Mouse (Mus musculus): ENCODE measurements around the gene Grap. TPM values are rescaled to one million over a fixed set of nuclear protein-coding genes. Genes with fewer than 3 reads are reported as not detected.
A peak's percentile ranks its signal among the peaks of the same experiment; 100 is the strongest.

Gene Grap
- polyA plus RNA-seq, 1 experiment from 2014 or later = 13.9 TPM

DNA sequence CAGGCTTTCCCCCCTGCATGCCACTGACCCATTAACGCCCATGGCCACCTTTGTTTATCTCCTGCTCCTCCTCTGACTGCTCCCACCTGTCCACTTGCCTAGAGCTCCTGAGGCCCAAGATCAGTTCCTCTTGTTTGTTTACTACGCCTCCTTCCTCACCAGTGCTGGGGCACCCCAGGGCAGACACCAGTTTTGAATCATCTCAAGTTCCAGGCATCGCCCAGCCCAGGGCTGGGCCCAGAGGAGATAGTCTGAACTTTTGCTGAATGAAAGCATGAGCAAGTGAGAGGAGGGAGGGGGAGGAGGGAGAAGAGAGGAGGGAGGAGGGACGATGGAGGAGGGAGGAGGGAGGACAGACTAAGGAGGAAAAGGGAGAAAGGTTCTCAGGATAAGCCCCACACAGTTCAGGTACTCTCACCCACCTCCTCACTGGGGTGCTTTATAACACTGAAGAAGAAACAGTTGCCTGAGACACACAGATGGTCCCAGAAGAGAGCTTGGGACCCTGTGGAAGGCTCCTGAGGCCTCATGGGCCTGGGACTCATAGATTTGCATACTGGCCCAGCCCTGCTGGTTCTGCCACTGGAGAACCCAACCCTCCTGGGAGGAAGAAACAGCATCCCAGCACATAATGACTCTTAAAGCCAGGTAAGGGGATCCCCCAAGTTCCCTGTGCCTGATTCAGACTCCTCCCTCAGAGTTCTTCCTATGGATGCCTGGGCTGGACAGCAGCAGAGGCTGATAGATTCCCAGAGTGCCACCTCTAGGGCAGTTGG lies 26.2 kb downstream of the Grap start:
- Histone ChIP-seq H3K36me3 (ENCODE audit: control insufficient read depth, insufficient read depth) (no peaks in the 10 kb centered on the region), H3K9ac (ENCODE audit: low read length) (no peak overlapping the region), H3K4me2 (ENCODE audit: low read depth, low read length) (no peak overlapping the region), H3K27me3 (ENCODE audit: control insufficient read depth, insufficient read depth, low read length) (peaks cover 14% of the 10 kb centered on the region), H3K9me3 (replicated peaks; ENCODE audit: control insufficient read depth, low read length) (no peaks in the 10 kb centered on the region), H3K27ac (ENCODE audit: low read length) (no peak overlapping the region), H3K4me3 (ENCODE audit: low read length) (no peak overlapping the region), H3K4me1 (ENCODE audit: control insufficient read depth, insufficient read depth, low read length) (peaks cover 10% of the 10 kb centered on the region)
- no peak for ATAC-seq (replicated peaks; ENCODE audit: extremely low read depth, insufficient read depth, low FRiP score)
- 72% methylated on average over 4 of the region's 4 CpGs for WGBS

DNA sequence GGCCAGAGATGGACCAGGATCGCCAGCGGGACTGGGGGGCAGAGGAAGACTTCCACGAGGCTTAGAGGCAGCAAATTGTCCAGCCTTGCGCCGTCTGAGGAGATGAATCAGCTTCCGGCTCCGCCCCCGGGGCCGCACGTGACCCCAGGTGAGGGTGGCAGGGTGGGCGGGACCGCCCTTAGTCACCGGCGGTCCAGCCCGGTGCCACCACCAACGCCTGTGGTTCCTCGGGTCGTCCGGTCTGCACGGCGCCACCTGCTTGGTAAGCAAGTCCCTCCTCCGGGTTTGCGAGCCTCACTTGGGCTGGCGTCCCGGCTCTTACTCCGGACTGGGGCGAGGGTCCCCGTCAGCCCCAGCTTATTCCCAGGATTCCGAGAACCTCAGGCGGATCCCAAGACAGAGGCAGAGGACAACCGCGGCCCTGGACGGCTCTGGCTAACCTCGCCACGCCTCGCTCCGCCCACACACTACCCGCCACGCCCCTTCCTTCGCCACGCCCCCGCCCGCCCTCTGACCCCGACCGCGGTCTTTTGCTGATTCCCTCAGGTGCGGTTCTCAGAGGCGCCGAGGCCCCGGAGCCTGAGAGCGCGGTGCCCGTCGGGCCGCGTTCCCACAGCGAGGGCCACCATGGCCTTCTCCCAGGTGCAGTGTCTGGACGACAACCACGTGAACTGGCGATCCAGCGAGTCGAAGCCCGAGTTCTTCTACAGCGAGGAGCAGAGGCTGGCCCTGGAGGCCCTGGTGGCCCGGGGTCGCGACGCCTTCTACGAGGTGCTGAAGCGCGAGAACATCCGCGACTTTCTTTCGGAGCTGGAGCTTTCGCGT lies 31.1 kb downstream of the Grap start, which contains the start of gene Fam83g:
Gene Fam83g, plus strand, starts transcription at position 185 of the 825 bp plus-strand sequence.
- peaks cover 31% of the 10 kb centered on the region for H3K4me1 ChIP-seq (ENCODE audit: control insufficient read depth, insufficient read depth, low read length)
- H3K27ac ChIP-seq (ENCODE audit: low read length) = no peak within 1 kb of the TSS
- no peaks in the 10 kb centered on the region for H3K36me3 ChIP-seq (ENCODE audit: control insufficient read depth, insufficient read depth)
- H3K4me3 ChIP-seq (ENCODE audit: low read length) = peak within 1 kb of the TSS; percentile 57
- ATAC-seq (replicated peaks; ENCODE audit: extremely low read depth, insufficient read depth, low FRiP score) = peak; percentile 49
- peaks cover 16% of the 10 kb centered on the region for H3K27me3 ChIP-seq (ENCODE audit: control insufficient read depth, insufficient read depth, low read length)
- peak within 1 kb of the TSS; percentile 82 for H3K4me2 ChIP-seq (ENCODE audit: low read depth, low read length)
- H3K9ac ChIP-seq (ENCODE audit: low read length) = peak within 1 kb of the TSS; percentile 52
- H3K9me3 ChIP-seq (replicated peaks; ENCODE audit: control insufficient read depth, low read length) = no peaks in the 10 kb centered on the region
- WGBS = 1% methylated on average over 74 of the region's 76 CpGs

DNA sequence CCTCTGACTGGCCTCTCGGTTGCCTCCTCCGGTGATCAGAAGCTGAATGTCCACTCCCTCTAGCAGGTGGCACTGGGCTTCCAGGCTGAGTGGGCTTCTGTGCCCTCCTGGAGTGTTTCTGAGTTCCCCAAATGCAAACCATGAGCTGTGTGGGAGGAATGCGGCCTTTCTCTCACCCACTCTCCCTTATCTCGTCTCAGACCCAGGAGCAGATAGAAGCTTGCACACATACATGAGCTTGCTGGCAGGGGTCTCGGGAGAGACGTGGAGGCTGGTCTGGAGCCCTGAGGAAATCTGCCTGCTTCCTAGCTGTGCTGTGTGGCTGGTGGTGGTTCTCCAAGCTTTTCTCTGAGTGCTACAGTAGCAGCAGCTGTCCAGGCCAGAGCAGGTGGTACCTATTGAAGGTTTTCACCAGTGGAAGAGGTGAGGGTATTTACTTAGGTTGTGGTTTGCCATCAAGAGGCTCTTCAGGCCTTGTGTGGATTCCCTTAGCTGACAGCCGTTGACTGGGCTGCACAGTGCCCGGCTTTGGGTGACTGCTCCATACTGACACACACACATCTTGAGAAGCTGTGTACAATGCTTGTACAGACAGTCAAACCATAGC lies 32.2 kb downstream of the Grap start:
- Histone ChIP-seq H3K9ac (ENCODE audit: low read length) (peak overlapping the region; percentile 21; the same call in 1 of the 2 replicates), H3K27me3 (ENCODE audit: control insufficient read depth, insufficient read depth, low read length) (peaks cover 16% of the 10 kb centered on the region), H3K36me3 (ENCODE audit: control insufficient read depth, insufficient read depth) (no peaks in the 10 kb centered on the region), H3K27ac (ENCODE audit: low read length) (0 out of 2 replicates have a peak overlapping the region, but pooled peaks have one; percentile 4), H3K4me3 (ENCODE audit: low read length) (peak overlapping the region; percentile 57; the same call in 1 of the 2 replicates), H3K9me3 (replicated peaks; ENCODE audit: control insufficient read depth, low read length) (no peaks in the 10 kb centered on the region), H3K4me2 (ENCODE audit: low read depth, low read length) (peak overlapping the region; percentile 82; the same call in 1 of the 2 replicates), H3K4me1 (ENCODE audit: control insufficient read depth, insufficient read depth, low read length) (peaks cover 37% of the 10 kb centered on the region)
- ATAC-seq (replicated peaks; ENCODE audit: extremely low read depth, insufficient read depth, low FRiP score) = no peak
- 45% methylated on average over 8 of the region's 8 CpGs for WGBS

DNA sequence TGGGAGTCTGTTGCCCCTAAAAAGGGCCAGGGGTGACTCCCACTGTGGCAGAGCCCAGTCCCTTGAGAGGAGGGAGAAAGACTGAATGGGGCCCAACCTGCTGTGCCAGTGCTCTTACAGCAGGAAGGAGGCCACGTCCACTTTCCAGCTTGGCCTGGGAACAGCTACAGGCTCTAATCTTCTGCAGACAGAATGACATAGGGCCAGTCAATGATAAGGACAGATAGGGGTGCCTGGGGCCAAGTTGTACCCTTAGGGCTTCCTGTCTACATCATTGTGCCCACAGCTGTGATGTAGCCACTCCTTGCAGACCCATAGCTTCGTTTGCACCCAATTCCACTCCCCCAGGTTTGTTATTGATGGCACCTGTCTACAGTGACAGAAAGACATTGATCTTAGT lies 33.1 kb downstream of the Grap start:
- 22% methylated on average over 2 of the region's 2 CpGs for WGBS

DNA sequence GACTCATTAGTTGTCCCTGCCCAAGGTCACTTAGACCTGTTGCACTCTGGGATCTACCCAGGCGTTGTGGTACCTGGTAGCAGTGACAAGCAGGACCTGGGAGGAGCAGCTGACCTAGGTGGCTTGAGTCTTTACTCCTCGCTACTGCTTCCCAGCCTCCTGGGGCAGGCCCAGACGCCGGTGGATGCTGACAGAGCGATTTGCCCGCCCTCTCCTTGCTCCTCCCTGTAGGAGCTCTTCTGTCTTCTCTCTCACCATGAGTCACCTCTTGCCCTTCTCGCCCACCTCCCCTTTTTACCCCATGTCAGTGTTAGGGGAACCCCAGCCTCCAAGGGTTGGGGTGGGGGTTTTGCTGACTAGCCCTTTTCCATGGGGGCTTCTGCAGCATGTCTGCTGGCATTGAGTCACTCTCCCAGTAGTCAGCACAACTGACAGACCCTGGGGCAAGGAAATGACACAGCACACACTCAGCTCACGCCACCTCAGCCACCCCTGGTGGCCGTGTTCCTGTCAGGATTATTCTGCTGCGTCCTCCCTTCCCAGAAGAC lies 33.9 kb downstream of the Grap start:
- H3K36me3 ChIP-seq (ENCODE audit: control insufficient read depth, insufficient read depth) = no peaks in the 10 kb centered on the region
- 57% methylated on average over 10 of the region's 10 CpGs for WGBS
- no peaks in the 10 kb centered on the region for H3K9me3 ChIP-seq (replicated peaks; ENCODE audit: control insufficient read depth, low read length)
- no peak overlapping the region for H3K4me2 ChIP-seq (ENCODE audit: low read depth, low read length)
- H3K4me3 ChIP-seq (ENCODE audit: low read length) = no peak overlapping the region
- no peak overlapping the region for H3K9ac ChIP-seq (ENCODE audit: low read length)
- H3K4me1 ChIP-seq (ENCODE audit: control insufficient read depth, insufficient read depth, low read length) = peaks cover 37% of the 10 kb centered on the region
- no peak for ATAC-seq (replicated peaks; ENCODE audit: extremely low read depth, insufficient read depth, low FRiP score)
- no peak overlapping the region for H3K27ac ChIP-seq (ENCODE audit: low read length)
- H3K27me3 ChIP-seq (ENCODE audit: control insufficient read depth, insufficient read depth, low read length) = peaks cover 16% of the 10 kb centered on the region

More for the DNA sequence above, 33.1 kb downstream of the Grap start:
- no peak overlapping the region for H3K4me2 ChIP-seq (ENCODE audit: low read depth, low read length)
- no peak overlapping the region for H3K9ac ChIP-seq (ENCODE audit: low read length)
- peaks cover 37% of the 10 kb centered on the region for H3K4me1 ChIP-seq (ENCODE audit: control insufficient read depth, insufficient read depth, low read length)
- peaks cover 16% of the 10 kb centered on the region for H3K27me3 ChIP-seq (ENCODE audit: control insufficient read depth, insufficient read depth, low read length)
- no peak overlapping the region for H3K27ac ChIP-seq (ENCODE audit: low read length)
- no peak for ATAC-seq (replicated peaks; ENCODE audit: extremely low read depth, insufficient read depth, low FRiP score)
- no peaks in the 10 kb centered on the region for H3K36me3 ChIP-seq (ENCODE audit: control insufficient read depth, insufficient read depth)
- no peak overlapping the region for H3K4me3 ChIP-seq (ENCODE audit: low read length)
- no peaks in the 10 kb centered on the region for H3K9me3 ChIP-seq (replicated peaks; ENCODE audit: control insufficient read depth, low read length)

DNA sequence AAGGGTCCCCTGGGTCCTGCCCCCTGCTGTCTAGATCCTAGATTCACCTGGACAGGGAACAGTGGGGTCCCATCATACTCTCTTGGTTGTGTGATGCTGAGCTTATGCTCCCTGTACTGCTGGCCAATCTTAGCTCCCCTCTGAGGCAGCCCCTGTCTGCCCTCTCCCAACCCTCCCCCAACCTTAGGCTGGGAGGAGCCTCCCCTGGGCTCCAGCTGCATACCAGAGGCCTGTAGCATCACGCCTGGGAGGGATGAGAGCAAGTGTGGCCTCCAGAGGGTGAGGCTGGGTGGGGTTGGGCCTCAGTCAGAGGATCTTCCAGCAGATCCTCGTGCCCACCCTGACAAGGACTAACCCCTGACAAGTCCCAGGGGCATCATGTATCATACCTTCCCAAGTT lies 34.5 kb downstream of the Grap start:
- Histone ChIP-seq H3K9me3 (replicated peaks; ENCODE audit: control insufficient read depth, low read length) (no peaks in the 10 kb centered on the region), H3K4me2 (ENCODE audit: low read depth, low read length) (no peak overlapping the region), H3K36me3 (ENCODE audit: control insufficient read depth, insufficient read depth) (no peaks in the 10 kb centered on the region), H3K27ac (ENCODE audit: low read length) (no peak overlapping the region), H3K4me1 (ENCODE audit: control insufficient read depth, insufficient read depth, low read length) (peaks cover 37% of the 10 kb centered on the region), H3K9ac (ENCODE audit: low read length) (no peak overlapping the region), H3K4me3 (ENCODE audit: low read length) (no peak overlapping the region), H3K27me3 (ENCODE audit: control insufficient read depth, insufficient read depth, low read length) (peaks cover 15% of the 10 kb centered on the region)
- ATAC-seq (replicated peaks; ENCODE audit: extremely low read depth, insufficient read depth, low FRiP score) = peak; percentile 47
- 52% methylated on average over 2 of the region's 2 CpGs for WGBS

DNA sequence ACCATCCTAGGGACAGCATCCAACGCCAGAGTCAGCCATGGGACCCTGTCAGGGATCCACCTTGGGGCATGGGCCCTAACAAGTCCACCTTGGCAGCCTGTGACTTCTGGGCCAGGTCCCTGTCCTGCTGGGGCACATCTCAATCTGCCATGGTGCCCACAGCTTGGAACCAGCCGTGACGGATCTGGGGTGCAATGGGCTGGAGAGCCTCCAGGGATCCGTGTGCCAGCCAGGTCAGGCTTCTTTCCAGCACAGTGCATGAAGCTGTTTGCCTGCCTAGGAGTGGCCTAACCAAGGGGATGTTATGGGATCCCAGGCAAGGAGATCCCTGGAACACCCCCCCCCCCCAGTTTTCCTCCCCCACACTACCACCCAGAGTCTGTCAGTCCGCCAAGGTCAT lies 39.9 kb downstream of the Grap start:
- Histone ChIP-seq H3K36me3 (ENCODE audit: control insufficient read depth, insufficient read depth) (no peaks in the 10 kb centered on the region), H3K4me1 (ENCODE audit: control insufficient read depth, insufficient read depth, low read length) (peaks cover 12% of the 10 kb centered on the region), H3K4me3 (ENCODE audit: low read length) (no peak overlapping the region), H3K9ac (ENCODE audit: low read length) (no peak overlapping the region), H3K27me3 (ENCODE audit: control insufficient read depth, insufficient read depth, low read length) (no peaks in the 10 kb centered on the region), H3K9me3 (replicated peaks; ENCODE audit: control insufficient read depth, low read length) (no peaks in the 10 kb centered on the region), H3K4me2 (ENCODE audit: low read depth, low read length) (no peak overlapping the region), H3K27ac (ENCODE audit: low read length) (no peak overlapping the region)
- WGBS = 88% methylated on average over 5 of the region's 5 CpGs
- ATAC-seq (replicated peaks; ENCODE audit: extremely low read depth, insufficient read depth, low FRiP score) = no peak

DNA sequence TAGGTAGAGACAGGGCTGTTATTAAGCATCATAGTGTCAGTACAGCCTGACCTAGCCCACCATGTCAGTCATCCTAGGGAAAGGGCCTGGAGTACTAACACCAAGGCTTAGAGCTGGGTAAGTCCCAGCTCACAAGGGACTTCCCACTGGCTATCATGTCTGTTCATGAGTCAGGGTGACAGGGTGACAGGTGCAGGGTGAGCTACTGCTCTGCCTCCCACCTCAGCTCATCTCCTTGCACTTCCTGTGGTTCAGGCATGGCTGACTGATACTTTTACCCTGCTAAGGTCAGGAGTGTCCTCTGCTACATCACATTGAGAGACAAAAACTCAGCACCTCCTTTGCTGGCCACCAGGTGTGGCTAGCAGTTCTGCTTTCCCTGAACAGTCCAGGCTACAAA lies 45.8 kb downstream of the Grap start:
- no peaks in the 10 kb centered on the region for H3K9me3 ChIP-seq (replicated peaks; ENCODE audit: control insufficient read depth, low read length)
- H3K27me3 ChIP-seq (ENCODE audit: control insufficient read depth, insufficient read depth, low read length) = no peaks in the 10 kb centered on the region

More for the DNA sequence above, 45.8 kb downstream of the Grap start:
- H3K36me3 ChIP-seq (ENCODE audit: control insufficient read depth, insufficient read depth) = no peaks in the 10 kb centered on the region
- no peak overlapping the region for H3K9ac ChIP-seq (ENCODE audit: low read length)
- peaks cover 3% of the 10 kb centered on the region; the same call in 1 of the 2 replicates for H3K4me1 ChIP-seq (ENCODE audit: control insufficient read depth, insufficient read depth, low read length)
- H3K4me2 ChIP-seq (ENCODE audit: low read depth, low read length) = no peak overlapping the region
- ATAC-seq (replicated peaks; ENCODE audit: extremely low read depth, insufficient read depth, low FRiP score) = no peak
- H3K27ac ChIP-seq (ENCODE audit: low read length) = no peak overlapping the region
- H3K4me3 ChIP-seq (ENCODE audit: low read length) = no peak overlapping the region
